Mouse (Mus musculus) ES-E14 (cell line): ENCODE data around the gene BC024978. TPM values are rescaled to one million over a fixed set of nuclear protein-coding genes. Genes with fewer than 3 reads are reported as not detected.

ENCODE experiments used
- DNase-seq: peaks from one replicate; pipeline ENCODE4 v3.0.0-alpha.2; 2013; ENCODE audit warnings: low read depth, low spot score
- H3K27ac ChIP-seq: 2 replicates; pipeline ENCODE4 v1.5.1; 2012; ENCODE audit warnings: low read depth, mild to moderate bottlenecking, low read length, moderate library complexity, mixed read lengths; ENCODE audit not compliant: poor library complexity, insufficient read depth, severe bottlenecking
- H3K36me3 ChIP-seq: 2 replicates; pipeline ENCODE4 v1.6.1; 2012; ENCODE audit warnings: mild to moderate bottlenecking, low read length, moderate library complexity, mixed read lengths; ENCODE audit not compliant: control insufficient read depth, poor library complexity, insufficient read depth, severe bottlenecking
- H3K4me1 ChIP-seq, 2 experiments: fragments of 150-350 bp in 1 of 2; sonication (generic) in 1 of 2; 2 replicates each; pipeline ENCODE4 v1.6.1; 2012; ENCODE audit warnings: low read length in 2 of 2, mild to moderate bottlenecking in 1 of 2, mixed read lengths in 1 of 2; ENCODE audit not compliant: control insufficient read depth in 2 of 2, insufficient read depth in 2 of 2, poor library complexity in 1 of 2
- H3K4me3 ChIP-seq, 2 experiments: fragments of 150-350 bp in 1 of 2; sonication (generic) in 1 of 2; 2 replicates each; pipeline ENCODE4 v1.5.1; 2012; ENCODE audit warnings: low read length in 2 of 2, low read depth in 1 of 2, mild to moderate bottlenecking in 1 of 2, mixed read lengths in 1 of 2; ENCODE audit not compliant: insufficient read depth in 1 of 2, poor library complexity in 1 of 2, severe bottlenecking in 1 of 2
- H3K9ac ChIP-seq: 2 replicates; pipeline ENCODE4 v1.6.1; 2012; ENCODE audit warnings: low read depth, mild to moderate bottlenecking, low read length, mixed read lengths; ENCODE audit not compliant: poor library complexity, insufficient read depth, severe bottlenecking
- H3K9me3 ChIP-seq: fragments of 150-350 bp; sonication (generic); 2 replicates; pipeline ENCODE4 v1.6.1; 2012; ENCODE audit warnings: low read depth, mild to moderate bottlenecking, low read length; ENCODE audit not compliant: control insufficient read depth, insufficient read depth
- CHD2 ChIP-seq: IDR thresholded peaks from 2 replicates; pipeline ENCODE4 v1.6.1; 2014; ENCODE audit warnings: mild to moderate bottlenecking, low read depth, low read length, inconsistent platforms
- HCFC1 ChIP-seq: IDR thresholded peaks from 2 replicates; pipeline ENCODE4 v1.6.1; 2012; ENCODE audit warnings: low read length, inconsistent platforms, borderline replicate concordance; ENCODE audit not compliant: insufficient read depth
- MAFK ChIP-seq: IDR thresholded peaks from 2 replicates; pipeline ENCODE4 v1.6.1; 2014; ENCODE audit warnings: mild to moderate bottlenecking, low read depth, low read length, inconsistent platforms; ENCODE audit not compliant: insufficient read depth
- ZC3H11A ChIP-seq: IDR thresholded peaks from 2 replicates; pipeline ENCODE4 v1.6.1; 2012; ENCODE audit warnings: low read depth, mild to moderate bottlenecking, inconsistent platforms, low read length, borderline replicate concordance
- ZNF384 ChIP-seq: IDR thresholded peaks from 2 replicates; pipeline ENCODE4 v1.6.1; 2012; ENCODE audit warnings: low read depth, low read length, inconsistent platforms
- in situ Hi-C, 2 experiments: fragments of 600-800 bp; cut with MboI; formaldehyde crosslinking; loops; one replicate each; pipeline ENCODE4 v1.15.1; 2025; ENCODE audit warnings: low sequenced_read_pairs in 2 of 2, inconsistent platforms in 1 of 2; ENCODE audit not compliant: unreplicated experiment in 2 of 2
- total RNA-seq: library from RNA; depleted of rRNA; stranded (reverse); fragments of 300-350 nt; gene quantifications from 2 replicates; pipeline ENCODE4 v1.2.3, GENCODE M21; 2012

BC024978 gene
- total RNA-seq, 1 experiment = 12.0 TPM

GRCm38 (mm10) chr7:27177942-27178323 is 17.6 kb upstream of the BC024978 start:
- H3K36me3 ChIP-seq = peaks cover 2% of the 10 kb centered on the region; the same call in 1 of the 2 replicates
- DNase-seq = no peak
- peak overlapping the region; percentile 63 to 93 for H3K4me3 ChIP-seq
- H3K4me1 ChIP-seq = peaks cover 10 to 30% of the 10 kb centered on the region in 2 experiments
- H3K9ac ChIP-seq = peak overlapping the region; percentile 60; the same call in 1 of the 2 replicates
- in situ Hi-C loops = no loop called here
- H3K27ac ChIP-seq = no peak overlapping the region
- H3K9me3 ChIP-seq = no peaks in the 10 kb centered on the region
- TF ChIP-seq ZNF384 (no peak), CHD2 (no peak), HCFC1 (no peak), ZC3H11A (no peak), MAFK (no peak)

GRCm38 (mm10) chr7:27178324-27179216 is 17.0 kb upstream of the BC024978 start, which contains the start of gene Rab4b:
TSS of gene Rab4b (minus strand) at chr7:27178896.
- TF ChIP-seq CHD2 = peak; percentile 86
- no peak for TF ChIP-seq ZC3H11A
- Histone ChIP-seq H3K9ac (peak within 1 kb of the TSS; percentile 88), H3K36me3 (peaks cover 2% of the 10 kb centered on the region; the same call in 1 of the 2 replicates), H3K4me1 (peaks cover 10 to 30% of the 10 kb centered on the region in 2 experiments), H3K27ac (peak within 1 kb of the TSS; percentile 88), H3K9me3 (no peaks in the 10 kb centered on the region), H3K4me3 (peak within 1 kb of the TSS; percentile 89 to 93)
- in situ Hi-C loops = no loop called here
- DNase-seq = peak; percentile 98

- peaks cover 3% of the 10 kb centered on the region for H3K36me3 ChIP-seq
- H3K27ac ChIP-seq = peak overlapping the region; percentile 83
- DNase-seq = no peak
- in situ Hi-C loops = no loop called here
- H3K4me3 ChIP-seq = peak overlapping the region; percentile 64 to 83
- H3K4me1 ChIP-seq = peaks cover 8 to 22% of the 10 kb centered on the region in 2 experiments
- H3K9ac ChIP-seq = peak overlapping the region; percentile 72
- H3K9me3 ChIP-seq = no peaks in the 10 kb centered on the region
- TF ChIP-seq HCFC1 (no peak), ZC3H11A (no peak), CHD2 (no peak), ZNF384 (no peak), MAFK (no peak)
These were observed 16.2 kb upstream of the BC024978 start for GRCm38 (mm10) chr7:27179217-27179918.

GRCm38 (mm10) chr7:27180036-27180435 is 15.5 kb upstream of the BC024978 start:
- H3K4me1 ChIP-seq = peaks cover 8 to 17% of the 10 kb centered on the region in 2 experiments
- TF ChIP-seq HCFC1 (no peak), ZC3H11A (no peak), MAFK (no peak), CHD2 (no peak)
- H3K9ac ChIP-seq = peak overlapping the region; percentile 55; the same call in 1 of the 2 replicates
- in situ Hi-C loops = no loop called here
- H3K9me3 ChIP-seq = no peaks in the 10 kb centered on the region
- DNase-seq = no peak
- peak overlapping the region; percentile 83; the same call in 1 of the 2 replicates for H3K27ac ChIP-seq
- H3K4me3 ChIP-seq = peak overlapping the region; percentile 56 to 83
- H3K36me3 ChIP-seq = peaks cover 7% of the 10 kb centered on the region
